Mouse (Mus musculus) layer of hippocampus, postnatal 14 days (tissue): ENCODE data around the gene Olfr355. TPM values are rescaled to one million over a fixed set of nuclear protein-coding genes. Genes with fewer than 3 reads are reported as not detected.

Experiments used
- DNase-seq, 2 experiments: peaks; one replicate each; pipeline ENCODE4 v3.0.0; 2021 to 2022; ENCODE audit warnings: low spot score in 2 of 2, mixed read lengths in 1 of 2
- long read RNA-seq, 2 experiments: library from polyadenylated mRNA; stranded (forward); transcript quantifications; one replicate each; pipeline ENCODE4 v2.0.0; 2021
- total RNA-seq, 2 experiments: library from RNA; stranded (reverse); gene quantifications; 2 replicates each; pipeline ENCODE4 v1.2.3; 2021

Olfr355 gene
- not detected for total RNA-seq
- long read RNA-seq, experiment 1, result 0 reads
- long read RNA-seq, experiment 2, result 0 reads

DNA sequence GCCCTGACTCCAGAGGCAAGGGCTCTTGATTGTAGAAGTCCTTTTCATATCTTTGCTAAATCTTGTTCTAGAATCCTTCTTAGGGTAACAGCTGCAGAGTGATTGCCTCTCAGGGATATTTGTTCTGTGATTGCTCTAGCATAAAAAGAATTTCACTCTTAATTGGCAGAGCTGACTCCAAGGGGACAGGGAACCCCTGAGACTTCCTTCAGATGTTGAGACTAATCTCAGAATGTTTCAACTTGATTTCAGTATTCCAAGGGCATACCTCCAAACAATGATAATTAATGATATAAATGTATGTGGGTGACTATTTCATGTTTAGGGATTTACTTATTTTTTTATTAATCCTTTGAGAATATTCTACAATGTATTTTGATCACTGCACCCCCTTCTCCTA, at the start of gene Olfr355:
Olfr355 (minus strand) TSS at position 101 of the 400 bp plus-strand sequence.
- DNase-seq, result no peak

- DNase-seq, result no peak
These were observed 8.1 kb upstream of the Olfr355 start, which contains the start of gene Olfr356 for GRCm38 (mm10) chr2:36936821-36937220. Gene Olfr356, plus strand, starts transcription at chr2:36937121.

DNA sequence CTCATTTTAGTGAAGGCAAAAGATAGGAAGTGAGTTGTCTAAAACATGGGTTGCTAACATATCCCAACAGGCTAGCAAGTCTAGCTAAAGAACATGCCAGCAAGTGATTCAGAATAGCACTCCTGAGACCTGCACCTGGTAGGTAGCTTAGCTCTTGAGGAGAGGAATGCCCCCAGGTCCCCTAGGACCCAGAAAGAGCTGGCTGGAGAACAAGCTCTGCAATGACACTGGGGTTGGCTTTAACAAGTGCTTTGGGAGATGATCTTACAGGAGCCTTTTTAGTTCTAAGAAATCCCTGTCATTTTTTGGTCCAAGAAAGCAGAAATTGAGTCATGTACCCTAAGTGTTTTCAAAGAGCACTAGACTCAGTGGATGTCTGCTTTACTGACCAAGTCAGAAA, 23.3 kb downstream of the Olfr355 start, which contains the start of gene Olfr354:
Olfr354 (plus strand) TSS at position 301 of the 400 bp plus-strand sequence.
- DNase-seq, result no peak

DNA sequence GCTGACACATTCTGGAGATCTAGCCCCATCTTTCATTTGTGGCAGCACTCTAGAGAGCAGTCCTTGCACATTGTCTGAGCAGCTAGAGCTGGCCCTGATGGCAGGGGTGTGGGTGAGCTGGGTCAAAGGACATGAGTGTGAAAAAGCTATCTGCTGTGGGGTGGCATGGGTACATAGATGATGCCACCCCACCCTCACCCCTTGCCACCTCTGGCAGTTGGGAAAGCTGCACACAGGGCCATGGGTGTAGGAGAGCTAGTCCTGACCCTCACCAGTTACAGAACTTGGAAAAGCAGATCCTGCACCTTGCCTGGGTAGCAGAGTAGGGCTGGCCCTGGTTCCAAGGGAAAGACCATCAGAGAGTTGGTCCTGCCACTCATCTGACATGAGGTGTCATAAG, 31.6 kb downstream of the Olfr355 start:
- no peak for DNase-seq

DNA sequence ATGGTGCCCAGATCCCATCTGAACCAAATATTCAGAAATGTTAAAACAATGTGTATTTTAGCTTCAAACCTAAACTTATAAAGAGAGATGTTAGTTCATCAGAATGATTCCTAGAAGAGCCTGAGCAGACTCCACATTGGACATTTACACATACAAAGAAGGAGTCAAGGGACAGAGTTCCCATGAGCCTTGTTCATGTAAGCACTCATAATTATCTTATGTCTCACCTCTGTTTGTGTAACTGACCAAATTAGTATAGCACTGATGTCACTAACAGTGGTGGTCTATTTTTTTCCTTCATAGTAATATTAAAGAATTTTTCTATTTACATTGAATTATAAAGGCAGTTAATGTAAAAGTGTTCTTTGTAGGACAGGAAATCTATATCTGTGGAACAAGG, 35.9 kb downstream of the Olfr355 start, which contains the start of gene Olfr353:
Olfr353 (minus strand) TSS at position 101 of the 400 bp plus-strand sequence.
- DNase-seq, result no peak

Other genes with a start within 250 kb of the Olfr355 start
- not detected for gene Olfr346, start 243.1 kb downstream of the Olfr355 start, total RNA-seq
- not detected for gene Olfr347, start 197.0 kb downstream of the Olfr355 start, total RNA-seq
- not detected for gene Olfr348, start 144.6 kb downstream of the Olfr355 start, total RNA-seq
- gene Olfr50, start 138.4 kb downstream of the Olfr355 start, total RNA-seq, result not detected
- gene Olfr3, start 111.9 kb downstream of the Olfr355 start, total RNA-seq, result not detected
- gene Olfr350, start 82.6 kb downstream of the Olfr355 start, total RNA-seq, result not detected
- under 1 TPM; 0.12 TPM for gene Olfr351, start 66.2 kb downstream of the Olfr355 start, total RNA-seq
- not detected for gene Olfr352, start 60.4 kb downstream of the Olfr355 start, total RNA-seq
- not detected for gene Olfr353, start 36.0 kb downstream of the Olfr355 start, total RNA-seq
- gene Olfr354, start 23.2 kb downstream of the Olfr355 start, total RNA-seq, result not detected
- not detected for gene Olfr356, start 8.2 kb upstream of the Olfr355 start, total RNA-seq
- gene Olfr357, start 64.9 kb upstream of the Olfr355 start, total RNA-seq, result not detected
- not detected for gene Olfr358, start 80.4 kb upstream of the Olfr355 start, total RNA-seq
- gene Olfr360, start 136.8 kb upstream of the Olfr355 start, total RNA-seq, result not detected
- gene Olfr361, start 160.4 kb upstream of the Olfr355 start, total RNA-seq, result not detected
- not detected for gene Olfr362, start 189.0 kb upstream of the Olfr355 start, total RNA-seq
- gene Olfr364-ps1, start 210.4 kb upstream of the Olfr355 start, total RNA-seq, result not detected